Mouse (Mus musculus) kidney, postnatal 0 days (tissue): ENCODE measurements around the gene Itpr1. TPM values are rescaled to one million over a fixed set of nuclear protein-coding genes. Genes with fewer than 3 reads are reported as not detected.

Experiments
- ATAC-seq: fragments of 200-750 bp; cut with Nextera tagmentation; replicated peaks from 2 replicates; pipeline ENCODE4 v1.8.0; 2017; ENCODE audit warnings: low read depth, moderate number of reproducible peaks, moderate TSS enrichment, moderate library complexity; ENCODE audit not compliant: low FRiP score
- DNase-seq: peaks from one replicate; pipeline ENCODE4 v3.0.0-alpha.2; 2016; ENCODE audit warnings: low spot score
- H3K27ac ChIP-seq: fragments of 300-500 bp; sonication (generic); 2 replicates; pipeline ENCODE4 v1.5.1; 2014; ENCODE audit warnings: mild to moderate bottlenecking
- H3K27me3 ChIP-seq: fragments of 300-500 bp; sonication (generic); 2 replicates; pipeline ENCODE4 v1.6.1; 2014; ENCODE audit warnings: low read length, mixed read lengths; ENCODE audit not compliant: insufficient read depth
- H3K36me3 ChIP-seq: fragments of 300-500 bp; sonication (generic); 2 replicates; pipeline ENCODE4 v1.6.1; 2014; ENCODE audit warnings: low read length, mixed read lengths; ENCODE audit not compliant: insufficient read depth
- H3K4me1 ChIP-seq: fragments of 300-500 bp; sonication (generic); replicated peaks from 2 replicates; pipeline ENCODE4 v1.6.1; 2014; ENCODE audit warnings: antibody characterized with exemption, low read length, mixed read lengths; ENCODE audit not compliant: insufficient read depth
- H3K4me2 ChIP-seq: fragments of 300-500 bp; sonication (generic); 2 replicates; pipeline ENCODE4 v1.6.1; 2014; ENCODE audit warnings: mild to moderate bottlenecking, low read length, moderate library complexity, mixed read lengths
- H3K4me3 ChIP-seq: fragments of 300-500 bp; sonication (generic); replicated peaks from 2 replicates; pipeline ENCODE4 v1.5.1; 2014; ENCODE audit warnings: low read depth, low read length
- H3K9ac ChIP-seq: fragments of 300-500 bp; sonication (generic); 2 replicates; pipeline ENCODE4 v1.6.1; 2014; ENCODE audit warnings: low read depth, low read length
- H3K9me3 ChIP-seq: fragments of 300-500 bp; sonication (generic); replicated peaks from 2 replicates; pipeline ENCODE4 v1.6.1; 2016; ENCODE audit warnings: low read length, inconsistent platforms, mixed read lengths
- CTCF ChIP-seq: IDR thresholded peaks from 2 replicates; pipeline ENCODE4 v1.5.1; 2016; ENCODE audit warnings: antibody characterized with exemption, low read depth, mild to moderate bottlenecking, moderate library complexity
- WGBS: fragments of 180-500 bp; shearing (Covaris S2); extraction: QIAGEN DNeasy Blood & Tissue Kit; methylation state at CpG from one replicate; pipeline ENCODE4 v1.1.7; 2014; 5-methylcytosine and 5-hydroxymethylcytosine counted together
- polyA plus RNA-seq: library from polyadenylated mRNA; unstranded; fragments of >200 nt; fragmentation: Nextera tagmentation; extraction: Ambion mirVana; gene quantifications from 2 replicates; pipeline ENCODE4 v1.2.1, GENCODE M21; 2015

Itpr1 gene
- polyA plus RNA-seq, 1 experiment from 2014 or later: 21.2 TPM

DNA sequence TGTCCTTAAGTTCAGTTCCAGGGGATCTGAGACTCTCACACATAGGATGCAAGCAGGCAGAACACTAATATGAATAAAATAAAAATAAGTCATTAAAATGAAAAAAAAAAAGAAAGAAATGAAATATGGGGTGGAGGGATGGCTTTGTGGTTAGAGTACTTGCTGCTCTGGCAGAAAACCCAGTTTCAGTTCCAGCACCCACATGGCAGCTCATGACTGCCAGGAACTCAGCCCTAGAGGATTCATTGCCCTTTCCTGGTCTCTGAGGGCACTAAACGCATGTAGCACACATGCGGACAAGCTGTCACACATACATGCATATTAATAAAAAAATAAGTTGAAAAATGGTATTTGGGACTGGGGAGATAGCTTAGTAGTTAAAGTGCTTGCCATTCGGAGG lies 17.7 kb downstream of the Itpr1 start:
- no peak overlapping the region for H3K4me2 ChIP-seq
- H3K9me3 ChIP-seq: no peaks in the 10 kb centered on the region
- no peak overlapping the region for H3K4me3 ChIP-seq
- H3K36me3 ChIP-seq: no peaks in the 10 kb centered on the region
- DNase-seq (no peak), ATAC-seq (no peak)
- 89% methylated on average over 3 of the region's 3 CpGs for WGBS
- no peak overlapping the region for H3K9ac ChIP-seq
- H3K27me3 ChIP-seq: no peaks in the 10 kb centered on the region
- no peak for TF ChIP-seq CTCF
- H3K27ac ChIP-seq: no peak overlapping the region
- peaks cover 33% of the 10 kb centered on the region for H3K4me1 ChIP-seq

DNA sequence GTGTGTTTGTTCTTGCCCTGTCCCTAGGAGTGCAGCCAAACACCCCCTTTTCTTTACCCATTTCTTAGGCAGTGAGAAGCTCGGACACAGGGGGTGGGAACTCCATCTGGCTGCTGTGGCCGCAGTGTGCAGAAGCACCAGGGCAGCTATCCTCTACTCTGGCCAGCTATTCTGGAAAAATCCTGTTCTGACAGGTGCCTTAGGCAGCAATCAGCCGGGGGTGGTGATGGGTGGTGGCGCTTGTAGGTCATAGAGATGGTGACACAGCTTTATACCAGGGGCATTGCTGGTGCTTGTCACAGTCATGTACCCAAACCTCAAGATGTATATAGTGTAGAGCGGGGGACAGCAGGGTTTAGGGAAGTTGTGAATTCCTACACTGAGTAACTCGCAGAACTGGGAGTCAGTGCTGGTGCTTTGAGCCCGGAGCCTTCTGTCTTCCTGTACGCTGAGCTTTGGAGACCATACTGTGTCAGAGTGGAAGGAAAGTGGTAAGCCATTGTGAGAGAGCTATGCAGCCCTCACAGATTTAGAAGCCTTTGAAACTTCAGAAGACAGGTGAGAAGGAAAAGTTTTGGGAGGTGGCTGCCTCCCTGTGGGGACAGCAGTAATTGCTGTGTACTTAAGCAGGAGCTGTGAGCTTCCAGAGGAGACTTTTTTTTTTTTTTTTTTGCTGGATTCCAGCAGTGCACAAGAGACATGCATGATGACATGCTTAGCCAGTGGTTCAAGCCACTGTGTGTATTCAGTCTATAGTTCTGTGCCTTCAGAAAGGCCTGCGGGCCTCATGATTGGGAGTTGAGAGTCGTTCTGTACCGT lies 19.2 kb downstream of the Itpr1 start:
- peaks cover 43% of the 10 kb centered on the region for H3K4me1 ChIP-seq
- no peaks in the 10 kb centered on the region for H3K36me3 ChIP-seq
- peak overlapping the region; percentile 43; the same call in 1 of the 2 replicates for H3K27ac ChIP-seq
- TF ChIP-seq CTCF: peak; percentile 36; the same call in 1 of the 2 replicates
- no peak overlapping the region for H3K9ac ChIP-seq
- H3K9me3 ChIP-seq: no peaks in the 10 kb centered on the region
- 70% methylated on average over 11 of the region's 11 CpGs for WGBS
- H3K27me3 ChIP-seq: no peaks in the 10 kb centered on the region
- ATAC-seq: peak; percentile 21; the same call in 1 of the 2 replicates
- no peak overlapping the region for H3K4me2 ChIP-seq
- no peak overlapping the region for H3K4me3 ChIP-seq
- DNase-seq: no peak

DNA sequence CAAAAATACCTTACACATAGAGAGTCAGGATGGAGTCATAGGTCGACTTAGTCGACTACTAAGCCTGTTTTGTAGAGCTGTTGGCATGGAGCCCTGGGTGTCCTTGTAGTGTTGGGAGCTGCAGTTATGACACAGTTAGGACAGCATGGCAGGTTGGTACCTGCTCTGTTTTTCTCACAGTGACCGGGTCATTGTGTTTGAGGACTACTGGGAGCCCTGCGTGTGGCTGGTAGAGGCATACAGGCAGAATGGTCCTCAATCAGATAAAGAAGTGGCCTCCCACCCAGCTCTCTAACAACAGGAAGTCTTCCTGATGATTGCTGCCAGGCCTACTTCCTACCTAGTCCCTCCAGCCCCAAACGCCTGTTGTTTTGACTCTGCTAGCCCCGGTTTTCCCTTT lies 20.2 kb downstream of the Itpr1 start:
- peak overlapping the region; percentile 43; the same call in 1 of the 2 replicates for H3K27ac ChIP-seq
- H3K36me3 ChIP-seq: no peaks in the 10 kb centered on the region; the same call in 1 of the 2 replicates
- 29% methylated on average over 6 of the region's 6 CpGs for WGBS
- peaks cover 37% of the 10 kb centered on the region for H3K4me1 ChIP-seq
- H3K4me3 ChIP-seq: no peak overlapping the region
- H3K27me3 ChIP-seq: no peaks in the 10 kb centered on the region
- H3K9ac ChIP-seq: no peak overlapping the region
- TF ChIP-seq CTCF: no peak
- no peaks in the 10 kb centered on the region for H3K9me3 ChIP-seq
- ATAC-seq (no peak), DNase-seq (no peak)
- no peak overlapping the region for H3K4me2 ChIP-seq

DNA sequence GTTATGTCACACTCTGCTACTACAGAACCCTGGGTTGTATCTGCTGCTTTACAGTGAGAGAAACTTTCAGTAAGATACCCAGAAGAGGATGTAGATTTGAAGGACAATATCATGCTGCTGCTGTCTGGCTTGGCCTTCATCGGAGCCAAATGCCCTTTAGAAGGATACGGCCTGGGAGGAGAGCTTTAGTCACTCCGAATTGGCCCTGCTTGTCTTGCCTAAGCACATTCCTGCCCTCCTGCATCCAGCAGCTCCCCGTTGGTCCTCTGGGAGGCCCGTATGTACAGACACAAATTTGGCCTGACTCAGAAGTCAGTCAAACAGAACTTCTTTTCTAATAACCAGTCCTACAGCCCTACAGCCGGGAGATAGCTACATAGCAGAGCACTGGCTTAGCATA lies 21.6 kb downstream of the Itpr1 start:
- WGBS: 47% methylated on average over 6 of the region's 6 CpGs
- Histone ChIP-seq H3K36me3 (no peaks in the 10 kb centered on the region; the same call in 1 of the 2 replicates), H3K4me2 (no peak overlapping the region), H3K27ac (0 out of 2 replicates have a peak overlapping the region, but pooled peaks have one; percentile 42), H3K27me3 (no peaks in the 10 kb centered on the region), H3K9me3 (no peaks in the 10 kb centered on the region), H3K4me3 (no peak overlapping the region), H3K4me1 (peaks cover 37% of the 10 kb centered on the region), H3K9ac (no peak overlapping the region)
- ATAC-seq (no peak), DNase-seq (no peak)
- TF ChIP-seq CTCF: no peak

DNA sequence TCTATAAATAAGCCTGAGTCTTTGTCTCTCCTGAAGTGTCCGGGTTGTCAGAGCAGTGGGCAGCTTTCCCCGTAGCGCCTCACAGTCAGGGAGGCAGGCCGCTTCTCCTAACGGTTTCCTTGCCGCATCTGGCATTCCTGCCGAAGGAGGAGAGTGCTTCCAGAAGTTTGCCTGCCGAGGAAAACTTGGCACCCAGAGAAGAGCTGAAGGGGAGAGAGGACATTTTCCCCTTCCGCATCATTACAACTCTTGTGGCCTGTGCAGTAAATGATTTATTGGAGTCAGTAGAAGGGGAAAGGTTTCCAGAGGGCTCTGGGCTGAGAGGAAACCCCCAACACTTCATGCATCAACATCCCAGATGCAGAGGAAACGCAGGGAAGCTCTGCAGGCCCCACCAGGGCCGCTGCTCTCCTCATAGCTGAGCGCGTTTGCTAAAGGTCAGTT lies 22.8 kb downstream of the Itpr1 start:
- Histone ChIP-seq H3K4me1 (peaks cover 37% of the 10 kb centered on the region), H3K27me3 (no peaks in the 10 kb centered on the region), H3K9ac (0 out of 2 replicates have a peak overlapping the region, but pooled peaks have one; percentile 15), H3K27ac (peak overlapping the region; percentile 86), H3K4me2 (peak overlapping the region; percentile 25; the same call in 1 of the 2 replicates), H3K9me3 (no peaks in the 10 kb centered on the region), H3K36me3 (no peaks in the 10 kb centered on the region; the same call in 1 of the 2 replicates), H3K4me3 (no peak overlapping the region)
- TF ChIP-seq CTCF: no peak
- DNase-seq (peak; percentile 91), ATAC-seq (peak; percentile 62; the same call in 1 of the 2 replicates)
- 11% methylated on average over 13 of the region's 13 CpGs for WGBS

DNA sequence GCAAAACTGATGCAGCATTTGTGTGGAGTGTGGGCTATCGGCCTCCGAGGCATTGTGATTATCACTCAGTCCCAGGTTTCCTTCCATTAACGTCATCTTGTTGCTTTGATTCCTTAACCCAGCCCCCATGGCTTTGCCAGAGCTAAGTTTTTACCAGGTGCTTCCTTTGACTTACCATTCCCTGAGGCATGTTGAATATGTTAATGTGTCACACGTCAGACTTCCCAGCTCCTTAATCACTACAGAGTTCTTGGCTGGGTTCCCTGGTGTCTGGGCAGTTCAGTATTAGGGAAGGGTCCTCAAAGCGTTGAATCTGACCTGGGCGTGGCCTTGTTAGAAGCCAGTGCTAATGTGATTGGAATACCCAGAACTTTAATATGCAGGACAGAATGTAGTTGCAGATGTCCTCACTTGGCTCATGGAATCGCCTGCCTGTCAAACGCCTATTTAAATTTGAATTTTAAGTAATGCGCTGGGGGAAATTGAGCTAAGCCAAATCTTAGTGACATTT lies 23.6 kb downstream of the Itpr1 start:
- Histone ChIP-seq H3K4me1 (peaks cover 37% of the 10 kb centered on the region), H3K9me3 (no peaks in the 10 kb centered on the region), H3K27me3 (no peaks in the 10 kb centered on the region), H3K4me2 (peak overlapping the region; percentile 25; the same call in 1 of the 2 replicates), H3K4me3 (no peak overlapping the region), H3K36me3 (no peaks in the 10 kb centered on the region; the same call in 1 of the 2 replicates), H3K9ac (no peak overlapping the region), H3K27ac (peak overlapping the region; percentile 86)
- no peak for TF ChIP-seq CTCF
- 51% methylated on average over 9 of the region's 9 CpGs for WGBS
- peak; percentile 72 for DNase-seq
- ATAC-seq: no peak
